Mouse (Mus musculus): ENCODE data around the gene Ripor3. TPM values are rescaled to one million over a fixed set of nuclear protein-coding genes. Genes with fewer than 3 reads are reported as not detected.
A peak's percentile ranks its signal among the peaks of the same experiment; 100 is the strongest.

The Ripor3 gene
- total and polyA plus RNA-seq, 3 experiments: 0.17 TPM; not detected in 2

DNA sequence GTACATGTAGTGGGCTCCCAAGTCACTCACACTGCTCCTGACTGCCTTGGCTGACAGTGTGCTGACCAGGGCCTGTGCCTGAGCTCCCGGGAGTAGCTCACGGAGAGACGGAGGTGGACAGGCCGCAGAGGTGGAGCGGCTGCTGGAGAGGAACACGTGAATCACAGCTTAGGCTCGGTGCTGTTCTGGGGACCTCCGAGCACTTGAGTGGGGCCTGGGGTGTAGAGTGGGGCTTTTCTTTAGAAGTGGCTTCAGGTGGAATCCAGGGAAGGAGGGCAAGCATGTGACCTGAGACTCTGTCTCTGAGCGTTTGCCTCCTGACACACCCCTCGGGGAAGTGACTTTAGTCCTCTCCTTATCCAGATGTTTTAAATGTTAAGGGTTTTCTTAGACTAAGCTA lies 56.6 kb downstream of the Ripor3 start:
- Histone ChIP-seq H3K9me3 (replicated peaks; ENCODE audit: low read length) (no peaks in the 10 kb centered on the region), H3K4me2 (ENCODE audit: insufficient read depth, low read depth, poor library complexity, severe bottlenecking) (no peak overlapping the region), H3K27ac (ENCODE audit: insufficient read depth, low read depth) (0 out of 2 replicates have a peak overlapping the region, but pooled peaks have one; percentile 3), H3K4me1 (ENCODE audit: control insufficient read depth in 1 of 2, insufficient read depth in 2 of 2) (peaks cover 75 to 98% of the 10 kb centered on the region in 2 experiments), H3K9ac (ENCODE audit: insufficient read depth, low read depth) (no peak overlapping the region), H3K36me3 (replicated peaks in 1 of 2; ENCODE audit: control insufficient read depth in 1 of 2, insufficient read depth in 1 of 2, low read length in 1 of 2) (peaks cover 0 to 65% of the 10 kb centered on the region in 2 experiments), H3K79me2 (replicated peaks; ENCODE audit: control insufficient read depth, extremely low read depth, insufficient read depth, poor library complexity, severe bottlenecking) (peaks cover 96% of the 10 kb centered on the region), H3K4me3 (replicated peaks in 1 of 3; ENCODE audit: low read depth in 2 of 3, low read length in 2 of 3, poor library complexity in 1 of 3) (no peak overlapping the region), H3K27me3 (replicated peaks) (no peaks in the 10 kb centered on the region)
- no peak for DNase-seq (ENCODE audit: extremely low read depth)
- in situ Hi-C loops (cut with MboI; ENCODE audit: low pct_ligation_motif_present, low pct_unique_long_range_greater_than_20kb, low sequenced_read_pairs): no loop called here
- dilution Hi-C loops (cut with MboI; ENCODE audit: extremely low pct_ligation_motif_present, extremely low pct_unique_long_range_greater_than_20kb, low sequenced_read_pairs): no loop called here
- no peak for TF ChIP-seq IRF4 (IDR thresholded peaks at IDR 0.05; ENCODE audit: low read depth, low read length)
- TF ChIP-seq NRF1 (IDR thresholded peaks at IDR 0.05; ENCODE audit: low read depth, low read length): no peak
- no peak for TF ChIP-seq MAZ (IDR thresholded peaks at IDR 0.05; ENCODE audit: low read depth, low read length)
- TF ChIP-seq PAX5 (IDR thresholded peaks at IDR 0.05; ENCODE audit: low read length): no peak
- TF ChIP-seq SIN3A (IDR thresholded peaks at IDR 0.05; ENCODE audit: low read length): no peak; the same call in 1 of the 2 replicates
- TF ChIP-seq USF2 (conservative IDR thresholded peaks at IDR 0.05; ENCODE audit: low read depth, low read length): no peak
- no peak for TF ChIP-seq CHD2 (IDR thresholded peaks at IDR 0.05; ENCODE audit: low read length)
- no peak for TF ChIP-seq JUND (conservative IDR thresholded peaks at IDR 0.05; ENCODE audit: low read depth, low read length)
- no peak for TF ChIP-seq CTCF (conservative IDR thresholded peaks at IDR 0.05 in 1 of 2, IDR thresholded peaks at IDR 0.05 in 1 of 2; ENCODE audit: low read depth in 2 of 2, low read length in 2 of 2)
- TF ChIP-seq USF1 (IDR thresholded peaks at IDR 0.05; ENCODE audit: low read depth, low read length): no peak
- TF ChIP-seq EP300 (IDR thresholded peaks at IDR 0.05; ENCODE audit: low read length): no peak
- no peak for TF ChIP-seq TBP (conservative IDR thresholded peaks at IDR 0.05; ENCODE audit: low read depth, low read length)
- TF ChIP-seq GABPA (IDR thresholded peaks at IDR 0.05; ENCODE audit: insufficient replicate concordance, low read depth, low read length): no peak
- no peak for TF ChIP-seq MAFK (IDR thresholded peaks at IDR 0.05; ENCODE audit: insufficient replicate concordance, low read length)
- TF ChIP-seq NELFE (IDR thresholded peaks at IDR 0.05; ENCODE audit: low read depth, low read length): no peak
- TF ChIP-seq ZNF384 (IDR thresholded peaks at IDR 0.05; ENCODE audit: low read depth, low read length): no peak
- TF ChIP-seq E2F4 (IDR thresholded peaks at IDR 0.05; ENCODE audit: insufficient replicate concordance, low read depth, low read length): no peak

DNA sequence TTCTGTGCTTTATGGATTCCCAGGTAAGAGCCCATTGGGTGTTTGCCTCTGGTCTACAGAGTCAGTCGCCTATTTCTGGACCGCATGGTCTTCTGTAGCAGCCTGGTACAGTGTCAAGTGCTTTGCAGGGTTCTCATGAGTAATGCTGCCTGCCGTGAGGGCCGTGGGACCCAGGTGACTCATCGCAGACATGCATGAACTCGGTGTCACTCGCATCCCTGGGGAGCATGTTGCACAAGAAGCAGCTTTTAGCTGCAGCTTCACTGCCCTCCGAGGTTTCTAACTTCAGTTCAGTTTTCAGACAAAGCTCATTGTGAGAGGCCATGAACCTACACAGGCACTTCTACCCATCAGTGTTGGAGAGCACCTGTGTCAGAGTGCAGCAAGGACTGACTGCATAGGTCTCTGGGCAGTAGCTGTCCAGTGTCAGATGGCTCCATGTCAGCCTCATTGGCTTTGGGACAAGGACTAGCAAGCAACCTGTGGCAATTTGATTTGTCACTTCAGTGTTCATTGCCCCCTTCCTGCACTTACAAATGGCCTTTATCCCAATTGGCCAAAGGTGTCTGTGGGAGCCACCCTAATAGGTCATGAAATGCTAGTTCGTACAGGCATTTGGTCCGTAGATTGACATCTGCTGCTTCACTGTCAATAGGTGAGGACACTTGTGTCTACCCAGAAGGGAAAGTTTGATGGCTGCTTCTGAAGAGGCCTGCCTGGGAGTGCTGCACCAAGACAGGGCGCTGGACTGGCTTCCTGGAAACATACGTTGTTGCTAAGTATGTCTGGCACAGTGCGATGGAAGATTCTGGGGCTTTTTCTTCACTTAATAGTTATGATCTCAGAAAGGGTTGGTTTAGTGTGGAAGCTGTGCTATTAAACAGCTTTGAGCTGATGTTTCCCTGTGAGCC lies 58.9 kb downstream of the Ripor3 start:
- Histone ChIP-seq H3K4me2 (ENCODE audit: insufficient read depth, low read depth, poor library complexity, severe bottlenecking) (peak overlapping the region; percentile 32; the same call in 1 of the 2 replicates), H3K27me3 (replicated peaks) (no peaks in the 10 kb centered on the region), H3K4me1 (ENCODE audit: control insufficient read depth in 1 of 2, insufficient read depth in 2 of 2) (peaks cover 79 to 98% of the 10 kb centered on the region in 2 experiments), H3K9ac (ENCODE audit: insufficient read depth, low read depth) (no peak overlapping the region), H3K79me2 (replicated peaks; ENCODE audit: control insufficient read depth, extremely low read depth, insufficient read depth, poor library complexity, severe bottlenecking) (peaks cover 96% of the 10 kb centered on the region), H3K4me3 (replicated peaks in 1 of 3; ENCODE audit: low read depth in 2 of 3, low read length in 2 of 3, poor library complexity in 1 of 3) (no peak overlapping the region), H3K36me3 (replicated peaks in 1 of 2; ENCODE audit: control insufficient read depth in 1 of 2, insufficient read depth in 1 of 2, low read length in 1 of 2) (peaks cover 0 to 66% of the 10 kb centered on the region in 2 experiments), H3K27ac (ENCODE audit: insufficient read depth, low read depth) (peak overlapping the region; percentile 59; the same call in 1 of the 2 replicates), H3K9me3 (replicated peaks; ENCODE audit: low read length) (no peaks in the 10 kb centered on the region)
- in situ Hi-C loops (cut with MboI; ENCODE audit: low pct_ligation_motif_present, low pct_unique_long_range_greater_than_20kb, low sequenced_read_pairs): no loop called here
- dilution Hi-C loops (cut with MboI; ENCODE audit: extremely low pct_ligation_motif_present, extremely low pct_unique_long_range_greater_than_20kb, low sequenced_read_pairs): no loop called here
- TF ChIP-seq EP300 (IDR thresholded peaks at IDR 0.05; ENCODE audit: low read length) (peak; percentile 52; the same call in 1 of the 2 replicates), MXI1 (IDR thresholded peaks at IDR 0.05; ENCODE audit: low read depth, low read length) (peak; percentile 75; the same call in 1 of the 2 replicates), GABPA (IDR thresholded peaks at IDR 0.05; ENCODE audit: insufficient replicate concordance, low read depth, low read length) (no peak), POLR2AphosphoS2 (IDR thresholded peaks at IDR 0.05; ENCODE audit: low read depth, low read length) (no peak), JUN (IDR thresholded peaks at IDR 0.05; ENCODE audit: insufficient read depth, low read depth, low read length) (peak; percentile 47; the same call in 1 of the 2 replicates), HCFC1 (IDR thresholded peaks at IDR 0.05; ENCODE audit: low read depth, low read length) (no peak), IRF4 (IDR thresholded peaks at IDR 0.05; ENCODE audit: low read depth, low read length) (peak; percentile 45), NELFE (IDR thresholded peaks at IDR 0.05; ENCODE audit: low read depth, low read length) (no peak), ETS1 (conservative IDR thresholded peaks at IDR 0.05; ENCODE audit: low read depth, low read length) (peak; percentile 94), PAX5 (IDR thresholded peaks at IDR 0.05; ENCODE audit: low read length) (no peak), MYC (IDR thresholded peaks at IDR 0.05; ENCODE audit: low read depth, low read length) (peak; percentile 27; the same call in 1 of the 2 replicates), NRF1 (IDR thresholded peaks at IDR 0.05; ENCODE audit: low read depth, low read length) (no peak), TCF12 (IDR thresholded peaks at IDR 0.05; ENCODE audit: low read depth, low read length) (peak; percentile 49; the same call in 1 of the 2 replicates), JUND (conservative IDR thresholded peaks at IDR 0.05; ENCODE audit: low read depth, low read length) (0 out of 2 replicates have a peak, but pooled peaks have one; percentile 13), BHLHE40 (IDR thresholded peaks at IDR 0.05; ENCODE audit: low read depth, low read length) (peak; percentile 87)
- peak; percentile 72 for DNase-seq (ENCODE audit: extremely low read depth)

Measured in CH12.LX (cell line).